Mouse (Mus musculus) natural killer cell, adult 2 months (primary cell): ENCODE results near the gene Trim67.
A peak's percentile ranks its signal among the peaks of the same experiment; 100 is the strongest.

Experiments
- DNase-seq, 2 experiments: peaks; one replicate each; pipeline ENCODE4 v3.0.0; 2022; ENCODE audit warnings: low spot score in 2 of 2

Gene Trim67

DNA sequence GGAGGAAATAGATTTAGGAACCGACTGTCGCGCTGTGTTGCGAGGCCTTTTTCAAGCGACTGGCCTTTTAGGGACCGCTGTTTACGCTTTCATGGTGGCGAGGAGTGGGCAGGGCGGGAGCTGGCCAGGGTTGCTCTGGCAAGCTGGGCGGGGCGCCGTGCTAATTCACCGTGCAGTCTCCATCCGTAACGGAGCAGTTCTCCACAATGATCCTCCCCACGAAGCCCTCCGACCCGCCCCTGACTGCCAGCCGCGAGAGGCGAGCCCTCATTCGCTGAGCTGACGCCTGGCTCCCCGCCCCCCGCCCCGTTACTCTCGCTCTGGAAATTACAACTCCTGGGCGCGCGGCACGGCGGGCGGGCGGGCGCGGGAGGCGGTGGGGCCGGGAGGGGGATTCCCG is at the start of gene Trim67:
Gene Trim67 (plus strand): TSS at position 385 of the 400 bp plus-strand sequence.
- DNase-seq = no peak

DNA sequence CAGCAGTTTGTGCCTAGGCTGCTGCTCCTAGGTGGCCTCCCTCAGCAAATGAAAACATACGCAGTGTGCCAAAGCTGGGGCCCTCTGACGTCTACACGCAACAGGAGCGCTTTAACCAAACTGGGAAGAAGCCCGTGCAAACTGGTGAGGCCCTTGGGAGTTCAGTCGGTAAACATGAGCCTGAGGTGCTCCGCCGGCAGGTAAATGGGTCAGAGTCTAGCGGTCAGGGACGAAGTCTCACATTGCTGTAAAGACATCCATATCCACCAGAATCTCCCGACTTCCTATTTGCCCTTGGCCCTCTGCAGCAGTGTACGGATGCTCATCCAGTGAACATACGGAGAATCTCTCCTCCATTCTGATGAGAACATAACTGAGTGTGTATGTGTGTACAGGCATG is 46.2 kb upstream of the Trim67 start:
- DNase-seq = no peak

DNA sequence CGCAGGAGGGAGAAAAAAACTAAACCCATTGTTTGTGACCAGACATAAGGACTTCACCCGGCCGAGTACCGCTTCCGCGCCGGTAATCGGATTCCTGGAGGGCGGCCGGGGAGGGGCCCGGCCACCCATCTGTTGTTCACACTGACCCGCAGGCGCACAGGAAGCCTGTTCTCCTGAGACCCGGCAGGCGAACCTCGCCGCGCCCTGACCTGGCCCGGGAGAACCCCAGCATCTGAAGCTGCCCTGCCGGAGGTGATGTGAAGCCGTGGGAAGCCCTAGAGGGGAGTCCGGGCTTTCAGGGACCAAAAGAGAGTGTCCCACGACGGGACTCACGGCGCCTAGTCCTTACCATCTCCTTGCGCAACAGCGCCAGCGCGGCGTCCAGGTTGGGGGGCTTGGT is 41.7 kb upstream of the Trim67 start:
- DNase-seq = no peak

DNA sequence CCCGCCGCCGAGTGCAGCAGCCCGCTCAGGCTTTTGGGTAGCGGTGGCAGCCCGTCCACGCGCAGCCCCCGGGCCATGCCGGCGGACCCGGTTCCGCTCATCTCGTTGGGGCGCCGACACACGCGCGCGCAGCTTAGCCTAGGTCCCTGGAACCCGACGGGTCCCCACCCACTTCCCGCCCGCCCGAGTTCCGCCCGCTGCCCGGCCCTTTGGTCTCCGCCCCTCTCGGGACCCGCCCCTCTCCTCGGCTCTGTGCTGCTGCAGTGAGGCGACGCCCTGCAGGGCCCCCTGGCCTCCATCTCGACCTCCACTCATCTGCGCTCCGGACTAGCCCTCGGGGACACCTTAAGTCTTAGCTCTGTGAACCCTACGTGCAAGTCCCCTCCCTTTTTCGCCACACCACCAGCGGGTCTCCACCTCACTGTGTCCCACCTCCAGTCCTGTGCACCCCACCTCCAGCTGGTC is 41.2 kb upstream of the Trim67 start, which contains the start of gene Fam89a:
Gene Fam89a (minus strand): TSS at position 124 of the 465 bp plus-strand sequence.
- peak; percentile 6 to 26 for DNase-seq

DNA sequence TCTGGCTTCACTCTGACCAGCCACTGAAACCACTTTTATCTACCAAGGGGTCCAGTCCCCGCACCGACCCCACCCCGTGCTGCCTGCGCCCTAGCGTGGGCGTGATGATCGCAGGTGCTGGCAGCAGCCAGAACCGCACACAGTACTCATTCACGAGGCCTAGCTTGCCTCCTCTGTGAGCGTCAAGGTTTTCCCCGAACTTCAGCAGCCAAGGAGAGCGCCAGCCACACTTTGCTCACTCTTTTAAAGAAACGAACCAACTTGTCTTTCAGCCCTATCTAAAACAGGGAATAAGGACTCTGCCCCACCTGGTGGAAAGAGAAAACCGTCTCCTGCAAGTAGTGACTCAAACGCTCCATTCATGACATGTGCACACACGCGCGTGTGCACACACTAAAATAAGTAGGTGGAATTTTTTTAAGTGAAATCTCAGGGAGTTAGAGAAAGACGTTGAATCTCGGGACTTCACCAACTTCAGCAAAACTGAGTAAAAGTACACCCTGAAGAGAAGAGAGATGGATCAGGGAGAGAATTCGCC is 40.5 kb upstream of the Trim67 start:
- no peak for DNase-seq

DNA sequence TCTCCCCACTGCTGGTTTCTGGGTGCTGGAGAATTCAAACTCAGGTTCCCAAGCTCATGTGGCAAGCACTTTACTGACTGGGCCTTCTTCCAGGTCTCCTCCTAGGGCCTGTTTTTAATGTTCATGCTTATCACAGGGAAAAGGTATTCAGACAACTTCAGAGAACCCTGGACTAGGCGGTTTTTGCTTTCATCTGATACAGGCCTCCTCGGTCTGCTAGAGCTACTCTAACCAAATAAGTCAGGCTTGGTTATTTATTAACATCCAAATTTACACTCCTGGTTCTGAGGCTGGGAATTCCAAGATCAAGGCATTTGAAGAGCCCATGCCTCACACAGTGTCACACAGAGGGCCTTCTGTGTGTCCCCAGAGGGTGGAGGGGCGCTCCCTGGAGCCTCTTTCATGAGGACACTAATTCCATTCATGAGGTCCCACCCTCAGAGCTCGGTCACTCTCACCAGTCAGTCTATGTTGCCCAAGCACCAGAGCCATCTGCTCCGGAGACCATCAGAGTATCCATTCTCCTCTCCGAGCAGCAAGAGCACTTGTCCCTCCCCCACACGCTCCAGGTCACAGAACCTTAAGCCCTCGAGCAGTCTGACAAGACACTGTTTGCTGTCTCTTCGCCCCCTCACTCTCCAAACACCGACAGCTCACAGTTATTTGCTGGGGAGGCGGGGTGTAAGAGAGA is 38.6 kb upstream of the Trim67 start:
- no peak for DNase-seq

DNA sequence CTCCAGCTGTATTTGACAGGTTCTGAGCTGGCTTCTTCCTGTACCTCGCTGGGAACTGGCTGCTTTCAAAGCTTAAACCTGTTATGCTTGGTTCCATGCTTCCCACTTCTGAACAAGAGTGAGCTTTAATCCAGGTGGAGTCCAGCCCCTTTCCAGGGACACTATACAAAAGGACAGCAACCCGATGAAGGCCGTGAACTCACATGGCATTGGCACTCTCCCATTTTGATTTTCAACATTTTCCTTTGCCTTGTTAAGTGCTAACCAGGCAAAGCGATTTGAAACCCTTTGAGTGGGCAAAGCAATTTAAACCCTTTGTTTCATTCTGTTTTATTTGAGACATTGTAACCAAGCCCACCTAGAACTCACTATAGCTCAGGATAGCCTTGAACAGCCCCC is 38.1 kb upstream of the Trim67 start:
- no peak for DNase-seq

DNA sequence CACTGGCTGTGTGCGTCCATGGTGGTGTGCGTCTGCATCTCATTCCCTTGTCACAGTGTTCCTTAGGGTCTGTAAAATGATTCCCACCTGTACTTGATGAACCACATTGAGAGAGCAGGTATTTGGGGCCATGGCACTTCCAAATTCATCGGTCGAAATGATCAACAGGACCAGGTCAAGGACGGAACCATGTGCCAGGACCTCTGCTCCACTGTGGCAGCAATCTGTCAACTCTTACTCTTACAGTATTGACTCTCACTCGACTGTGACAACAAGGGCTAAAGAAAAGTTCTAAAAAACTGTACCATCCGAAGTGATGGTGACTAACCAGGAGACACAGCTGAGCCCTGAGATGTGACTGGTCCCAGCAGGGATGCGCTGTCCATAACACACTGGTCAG is 37.4 kb upstream of the Trim67 start:
- no peak for DNase-seq

DNA sequence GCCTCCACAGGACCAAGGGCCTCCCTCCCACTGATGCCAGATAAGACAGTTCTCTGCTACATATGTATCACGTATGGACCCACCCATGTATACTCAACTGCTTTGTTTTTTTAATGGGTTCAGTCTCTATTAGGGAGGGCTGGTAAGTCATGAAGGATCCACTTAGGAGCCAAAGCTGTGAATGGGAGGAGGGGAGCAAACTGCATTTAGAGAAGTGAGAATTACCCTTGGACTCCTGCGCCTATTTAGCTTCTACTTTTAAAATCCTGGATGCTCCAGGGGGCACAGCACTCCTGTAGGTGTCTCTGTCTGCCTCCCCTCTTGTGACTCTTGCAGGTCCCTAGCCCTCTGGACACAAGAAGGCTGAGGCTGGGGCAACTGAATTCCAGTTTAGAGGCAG is 36.7 kb upstream of the Trim67 start:
- DNase-seq = no peak

DNA sequence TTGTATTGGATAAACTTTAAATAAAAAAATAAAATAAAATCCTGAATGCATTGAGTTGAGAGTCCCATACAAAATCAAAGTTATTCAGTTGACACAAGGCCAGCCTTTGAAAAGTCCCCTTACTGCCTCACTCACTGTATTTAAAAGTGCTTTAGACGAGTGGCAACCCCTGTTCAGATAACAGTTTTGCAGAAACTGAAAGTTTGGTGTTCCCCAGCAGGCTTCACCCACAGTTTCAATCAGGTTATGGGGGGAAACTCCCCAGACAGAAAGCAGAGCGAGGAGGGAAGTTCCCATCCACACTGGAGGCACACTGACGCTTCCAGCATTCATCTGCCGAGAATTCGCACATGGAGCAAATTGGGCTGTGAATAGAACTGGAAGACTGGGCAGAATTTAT is 36.3 kb upstream of the Trim67 start:
- DNase-seq = peak in 1 of 2 experiments; percentile 11

DNA sequence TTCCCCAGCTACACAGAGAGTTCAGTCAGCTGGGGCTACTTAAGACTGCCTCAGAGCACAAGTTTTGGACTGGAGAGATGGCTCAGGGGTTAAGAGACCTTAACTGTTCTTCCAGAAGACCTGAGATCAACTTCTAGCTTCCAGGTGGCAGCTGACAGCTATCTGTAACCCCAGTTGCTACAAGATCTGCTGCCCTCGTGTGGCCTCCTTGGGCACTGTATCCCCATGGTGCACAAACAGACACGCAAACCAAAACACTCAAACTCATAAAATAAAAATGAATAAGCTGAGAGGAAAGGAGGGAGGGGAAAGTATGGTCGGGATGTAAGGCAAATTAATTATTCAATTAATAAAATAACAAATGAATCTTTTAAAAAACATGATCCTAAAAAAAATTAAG is 34.3 kb upstream of the Trim67 start:
- DNase-seq = peak in 1 of 2 experiments; percentile 20

DNA sequence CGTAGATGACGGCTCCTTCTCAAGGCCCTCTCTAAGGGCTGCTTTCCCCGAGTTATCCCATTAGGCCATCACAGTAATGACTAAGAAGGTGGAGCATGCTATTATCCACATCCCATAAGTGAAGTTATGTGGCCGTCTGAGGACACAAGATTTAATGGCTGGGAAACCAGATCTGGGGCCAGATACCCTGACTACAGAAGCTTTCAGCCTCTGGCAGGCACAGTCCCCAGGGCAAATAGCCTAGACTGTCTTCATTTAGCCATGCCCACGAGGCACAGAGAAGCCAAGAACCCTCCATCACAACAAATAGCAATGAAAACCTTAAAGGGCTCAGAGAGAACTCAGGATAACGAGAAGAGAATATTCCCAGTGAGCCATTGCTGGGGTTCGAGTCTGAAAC is 29.8 kb upstream of the Trim67 start:
- DNase-seq = no peak

DNA sequence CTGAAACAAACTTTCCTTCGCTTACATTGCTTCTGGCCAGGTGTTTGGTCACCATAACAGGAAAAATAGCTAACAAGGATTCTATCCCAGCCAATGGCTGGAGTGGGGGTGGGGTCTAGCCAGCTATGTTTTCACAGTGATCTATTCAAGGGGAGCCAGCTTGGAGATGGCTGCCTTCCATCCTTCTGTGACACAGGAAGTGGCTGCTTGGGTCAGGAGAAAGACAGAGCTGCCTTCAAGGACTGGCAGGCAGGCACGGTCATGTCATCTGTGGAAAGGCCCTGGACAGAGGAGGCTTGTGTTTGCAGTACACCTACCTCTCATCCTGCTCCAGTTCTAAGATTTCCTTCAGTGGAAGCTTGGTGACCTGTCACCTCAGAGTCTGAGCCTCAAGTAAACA is 20.5 kb upstream of the Trim67 start:
- no peak for DNase-seq

DNA sequence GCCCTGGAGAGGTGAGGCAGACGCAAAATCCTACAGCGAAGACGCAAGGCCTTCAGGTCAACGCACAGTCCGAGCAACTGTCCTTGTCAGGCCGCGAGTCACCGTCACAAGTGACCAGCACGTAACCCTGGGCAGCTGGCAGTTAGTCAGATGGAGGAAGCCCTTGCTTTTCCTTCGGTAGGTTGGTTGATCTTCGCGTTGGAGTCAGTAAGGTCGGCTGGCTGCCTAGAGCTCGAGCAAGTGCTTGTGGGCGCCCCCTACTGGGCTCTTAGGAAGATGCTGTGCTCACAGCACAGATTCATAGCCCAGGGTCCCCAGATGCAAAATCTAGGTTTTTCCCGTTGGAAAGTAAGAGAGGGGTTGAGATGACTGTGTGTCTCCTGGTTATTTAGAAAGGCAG is 17.2 kb upstream of the Trim67 start:
- peak; percentile 36 to 51 for DNase-seq

DNA sequence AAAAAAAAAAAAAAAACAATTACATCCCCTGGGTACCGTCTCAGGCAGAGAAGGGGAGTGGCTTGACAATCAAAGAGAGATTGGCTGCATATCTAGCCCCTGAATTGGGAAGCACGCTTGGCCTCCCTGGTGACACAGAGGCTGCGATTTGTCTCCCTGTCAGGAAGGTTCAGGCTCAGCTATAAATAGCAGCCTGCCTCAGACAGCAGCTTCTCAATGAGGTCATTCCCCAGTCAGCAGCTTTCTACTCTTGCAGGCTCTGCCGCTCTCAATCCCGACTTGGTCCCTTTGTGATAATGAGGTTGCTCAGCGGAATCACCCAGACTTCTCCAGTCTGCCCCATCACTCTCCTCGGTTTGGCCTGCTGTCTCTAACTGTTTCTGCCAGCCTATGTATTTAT is 12.7 kb upstream of the Trim67 start:
- DNase-seq = no peak

DNA sequence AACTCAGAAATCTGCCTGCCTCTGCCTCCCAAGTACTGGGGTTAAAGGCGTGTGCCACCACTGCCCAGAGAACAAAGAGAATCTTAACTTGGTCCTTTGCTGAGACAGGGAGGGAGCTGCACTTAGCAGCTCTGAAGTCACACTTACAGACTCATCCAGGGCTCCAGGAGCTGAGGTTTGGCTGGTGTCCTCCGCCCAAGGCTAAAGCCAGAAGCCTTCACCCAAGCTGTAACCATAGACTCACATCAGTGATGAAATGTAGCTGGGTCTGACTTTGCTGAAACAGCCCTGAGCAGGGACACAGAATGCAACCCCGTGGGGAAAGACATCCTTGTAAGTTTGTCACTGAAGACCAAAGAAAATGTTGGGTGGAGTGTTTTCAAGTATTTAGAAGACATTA is 10.5 kb upstream of the Trim67 start:
- DNase-seq = no peak

DNA sequence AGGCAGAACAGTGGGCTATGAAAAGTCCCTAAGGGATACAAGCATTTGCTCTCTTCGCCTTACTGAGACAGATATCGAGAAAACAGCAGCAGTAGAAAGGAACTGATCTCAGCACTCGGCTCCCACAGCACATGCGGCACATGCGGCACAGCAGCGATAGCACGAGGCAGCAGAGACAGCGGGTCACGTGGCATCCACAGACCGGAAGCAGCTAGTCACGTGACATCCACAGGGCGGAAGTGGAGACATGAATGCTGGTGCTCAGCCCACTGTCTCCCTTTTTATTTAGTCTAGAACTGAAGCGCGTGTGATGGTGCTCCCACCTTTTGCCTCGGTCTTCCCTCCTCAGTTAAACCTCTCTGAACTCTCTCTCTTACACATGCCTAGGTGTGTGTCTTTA is 9.7 kb upstream of the Trim67 start:
- DNase-seq = no peak

DNA sequence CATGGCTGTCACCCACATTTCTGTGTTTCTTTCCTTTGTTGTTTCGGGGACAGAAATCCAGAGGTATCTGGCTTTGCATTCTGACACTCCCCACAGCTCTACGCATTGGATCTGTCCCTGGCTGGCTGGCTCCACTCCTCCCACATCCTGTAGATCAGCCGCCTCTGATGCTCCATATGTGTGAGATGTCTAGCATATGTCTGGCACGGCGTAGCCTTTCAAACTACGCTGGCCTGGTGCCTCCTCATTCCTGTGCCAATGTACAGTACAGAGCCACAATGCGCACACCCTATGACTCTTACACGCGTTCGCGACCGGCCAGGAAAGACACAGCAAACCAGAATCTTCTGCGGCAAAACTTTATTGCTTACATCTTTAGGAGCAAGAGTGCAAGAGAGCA is 8.3 kb upstream of the Trim67 start:
- DNase-seq = no peak

DNA sequence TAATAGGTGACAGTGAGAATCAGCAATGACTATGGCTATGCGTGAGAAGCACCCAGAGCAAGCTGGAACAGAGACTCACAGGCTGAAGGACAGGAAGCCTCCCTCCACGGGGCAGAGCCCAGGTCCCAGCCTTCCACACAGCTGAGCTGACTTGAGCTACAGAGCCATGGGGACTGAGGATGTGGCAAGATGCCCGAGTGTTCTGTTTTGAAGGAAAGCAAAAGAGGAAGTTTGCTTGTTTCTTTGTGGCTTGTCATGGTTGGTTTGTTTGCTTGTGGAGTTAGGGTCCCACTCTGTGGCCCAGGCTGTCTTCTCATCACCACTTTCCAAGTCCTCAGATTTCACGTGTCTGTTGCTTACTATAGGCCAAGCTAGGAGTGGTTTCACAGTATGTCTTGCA is 2.2 kb upstream of the Trim67 start:
- no peak for DNase-seq

DNA sequence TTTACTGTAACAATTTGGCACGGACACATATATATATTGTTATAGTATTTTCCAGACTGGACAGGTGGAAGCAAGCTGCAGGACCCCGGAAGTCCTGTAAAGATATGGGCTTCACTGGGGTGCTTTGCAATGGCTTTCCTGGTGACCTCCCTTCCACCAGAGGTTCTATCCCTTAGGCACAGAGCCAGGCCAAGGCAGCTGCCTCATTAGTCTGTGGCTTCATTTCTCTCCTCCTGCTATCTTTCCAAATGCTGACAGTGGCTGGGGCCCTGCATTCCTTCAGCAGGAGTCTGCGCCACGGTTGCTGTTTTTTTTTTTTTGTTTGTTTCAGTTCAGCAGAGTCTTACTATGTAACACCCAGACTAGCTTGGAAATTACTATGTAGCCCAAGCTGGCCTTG is 1.1 kb upstream of the Trim67 start:
- DNase-seq = no peak

DNA sequence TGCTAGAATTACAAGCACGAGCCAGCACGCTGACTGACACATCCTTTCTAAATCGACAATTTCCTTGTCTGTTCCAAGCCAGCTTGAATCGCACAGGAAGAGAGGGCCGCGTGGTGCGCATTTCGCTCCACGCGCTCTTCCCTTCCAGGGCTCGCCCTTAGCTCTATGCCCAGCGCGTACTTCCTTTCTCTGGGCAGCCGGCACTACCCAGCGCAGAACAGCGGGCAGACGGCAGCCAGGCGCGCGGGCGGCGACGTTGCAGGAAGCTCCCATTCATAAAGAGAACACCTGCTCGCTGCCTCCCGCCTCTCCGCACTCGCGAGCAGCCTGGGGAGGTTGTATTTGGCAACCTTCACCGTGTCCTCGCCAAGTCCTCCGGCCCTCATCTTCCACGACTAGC is 706 bp upstream of the Trim67 start:
- DNase-seq = no peak

DNA sequence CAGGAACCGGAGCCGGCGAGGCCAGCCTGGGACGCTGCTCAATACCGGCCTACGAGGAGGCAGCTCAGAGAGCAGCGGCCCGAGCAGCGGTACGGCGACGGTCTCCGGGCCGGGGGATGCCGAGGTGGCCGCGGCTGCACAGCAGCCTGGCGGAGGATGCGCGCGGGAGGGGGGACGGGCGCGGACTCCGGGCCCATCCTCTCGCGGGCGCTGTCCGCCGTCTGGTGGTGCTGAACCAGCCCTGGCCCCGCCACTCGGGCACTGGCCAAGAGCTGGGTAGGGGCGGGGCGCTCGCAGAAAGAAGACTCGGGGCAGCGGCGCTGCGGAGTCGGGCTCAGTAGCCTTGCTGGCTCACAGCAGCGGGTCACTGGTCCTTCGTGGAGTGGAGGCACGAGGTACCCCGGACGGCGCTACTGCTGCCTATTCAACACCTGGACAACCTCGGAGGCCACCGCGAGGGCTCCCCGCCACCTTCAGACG is 320 bp downstream of the Trim67 start:
- DNase-seq = peak; percentile 17 to 58

DNA sequence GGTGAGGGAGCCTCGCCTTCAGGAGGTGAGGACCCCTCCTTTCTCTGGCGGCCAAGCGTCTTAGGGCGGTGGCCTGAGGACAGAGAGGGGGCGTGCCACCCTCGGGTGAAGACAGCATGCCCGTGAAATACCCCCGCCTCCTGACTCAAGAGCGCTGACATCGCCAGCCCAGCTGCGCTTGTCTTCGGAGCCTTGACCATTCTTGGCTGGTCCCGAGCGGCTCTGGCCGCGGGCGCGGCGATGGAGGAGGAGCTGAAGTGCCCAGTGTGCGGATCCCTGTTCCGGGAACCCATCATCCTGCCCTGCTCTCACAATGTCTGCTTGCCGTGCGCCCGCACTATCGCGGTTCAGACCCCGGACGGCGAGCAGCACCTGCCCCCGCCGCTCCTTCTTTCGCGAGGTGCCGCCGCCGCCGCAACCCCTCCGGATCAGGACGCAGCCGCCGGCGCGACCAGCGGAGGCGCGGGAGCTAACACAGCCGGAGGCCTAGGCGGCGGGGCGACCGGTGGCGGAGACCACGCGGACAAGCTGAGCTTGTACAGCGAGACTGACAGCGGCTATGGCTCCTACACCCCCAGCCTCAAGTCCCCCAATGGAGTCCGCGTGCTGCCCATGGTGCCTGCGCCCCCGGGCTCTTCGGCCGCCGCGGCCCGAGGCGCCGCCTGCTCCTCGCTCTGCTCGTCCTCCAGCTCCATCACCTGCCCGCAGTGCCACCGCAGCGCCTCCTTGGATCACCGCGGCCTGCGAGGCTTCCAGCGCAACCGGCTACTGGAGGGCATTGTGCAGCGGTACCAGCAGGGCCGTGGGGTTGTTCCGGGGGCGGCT is 981 bp downstream of the Trim67 start:
- no peak for DNase-seq
